24 mouse cellular contexts compared by ENCODE assay signal in the genomic region with DNA sequence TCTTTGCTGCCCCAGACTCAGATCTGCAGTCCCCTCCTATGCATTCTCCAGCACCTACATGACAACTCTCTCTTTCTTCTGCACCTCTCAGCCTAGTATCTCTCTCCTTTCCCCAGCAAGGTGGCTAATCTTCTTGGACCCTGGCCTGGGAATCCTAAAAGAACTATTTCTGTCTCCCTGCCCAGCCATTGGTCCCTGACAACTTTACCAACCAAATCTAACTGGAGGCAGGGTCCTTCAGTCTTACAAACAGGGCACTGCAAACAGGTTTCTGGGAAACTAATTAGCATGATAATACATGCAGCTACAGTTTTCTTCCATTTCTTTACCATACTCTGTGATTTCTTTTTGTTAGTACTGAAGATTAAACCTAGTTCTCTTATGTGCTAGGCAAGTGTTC.
DNase-seq lines count a peak whose midpoint lies in the region; ATAC-seq and TF ChIP-seq lines count a peak whose summit lies in the region.
"Had no signal": no experiment of that assay in that cellular context is flagged by ENCODE, and none has a peak within 500 bp of the region (broad histone marks: within the 10 kb centered on the region; RNA-seq: fewer than 3 reads in every experiment).

No protein-coding gene starts in this region.

- no peak overlapping the region for H3K4me2 ChIP-seq in heart, postnatal 0 days (ENCODE audit: low read depth, low read length)
- H3K4me2 ChIP-seq: embryonic facial prominence, embryonic 13.5 days; embryonic facial prominence, embryonic 15.5 days; forebrain, embryonic 12.5 days had no signal

- no peaks in the 10 kb centered on the region for H3K4me1 ChIP-seq in heart, postnatal 0 days (ENCODE audit: control insufficient read depth, insufficient read depth)
- H3K4me1 ChIP-seq: embryonic facial prominence, embryonic 13.5 days; embryonic facial prominence, embryonic 15.5 days; forebrain, embryonic 10.5 days; forebrain, embryonic 12.5 days had no signal

- peak; percentile 49; the same call in 1 of the 2 replicates for ATAC-seq in heart, postnatal 0 days (ENCODE audit: insufficient read depth, low read depth)
- ATAC-seq: activated CD4-positive, CD25-positive, alpha-beta regulatory T cell, adult 4 months; forebrain, embryonic 14.5 days; forebrain, embryonic 16.5 days; Patski had no signal

- H3K9me3 ChIP-seq in heart, postnatal 0 days (replicated peaks; ENCODE audit: control insufficient read depth, low read length): no peaks in the 10 kb centered on the region
- H3K9me3 ChIP-seq: embryonic facial prominence, embryonic 13.5 days; embryonic facial prominence, embryonic 15.5 days; forebrain, embryonic 10.5 days; forebrain, embryonic 12.5 days; G1E had no signal

- DNase-seq in heart, postnatal 0 days (ENCODE audit: low spot score): peak; percentile 8
- no peak for DNase-seq in heart, postnatal 4 days
- DNase-seq in ES-CJ7 (ENCODE audit: low read depth, low spot score) (peak; percentile 11), R1 (ENCODE audit: low read depth, low spot score) (peak; percentile 35)
- no peak for DNase-seq in urinary bladder, adult 18-20 months (ENCODE audit: low spot score in 2 of 2)
- no peak for DNase-seq in left cerebral cortex, postnatal 4 days
- DNase-seq: adrenal gland, adult 8-10 months; adrenal gland, postnatal 14 days; adrenal gland, postnatal 36 days; cerebellum, adult 11-12 months; cerebellum, adult 2 months; cerebellum, adult 9-10 months; cerebellum, postnatal 10 days; cerebellum, postnatal 25 days had no signal

- no peaks in the 10 kb centered on the region for H3K36me3 ChIP-seq in heart, postnatal 0 days (replicated peaks; ENCODE audit: control insufficient read depth, insufficient read depth, low read length)
- H3K36me3 ChIP-seq: embryonic facial prominence, embryonic 13.5 days; embryonic facial prominence, embryonic 15.5 days; forebrain, embryonic 10.5 days; forebrain, embryonic 12.5 days; G1E had no signal

- intact Hi-C loops in left cerebral cortex, postnatal 4 days (cut with DNase I): no loop called here

- H3K9ac ChIP-seq in heart, postnatal 0 days (replicated peaks; ENCODE audit: low read depth, low read length): no peak overlapping the region
- H3K9ac ChIP-seq: embryonic facial prominence, embryonic 13.5 days; embryonic facial prominence, embryonic 15.5 days; forebrain, embryonic 12.5 days had no signal

- no peak overlapping the region; the same call in 1 of the 2 replicates for H3K27ac ChIP-seq in heart, postnatal 0 days (ENCODE audit: low read depth)
- H3K27ac ChIP-seq: embryonic facial prominence, embryonic 13.5 days; embryonic facial prominence, embryonic 15.5 days; forebrain, embryonic 10.5 days; forebrain, embryonic 12.5 days had no signal

- no peak for TF ChIP-seq EP300 in heart, postnatal 0 days (IDR thresholded peaks at IDR 0.05; ENCODE audit: low read depth)

- H3K27me3 ChIP-seq in heart, postnatal 0 days (ENCODE audit: control insufficient read depth, insufficient read depth, low read length): no peaks in the 10 kb centered on the region
- H3K27me3 ChIP-seq: embryonic facial prominence, embryonic 13.5 days; embryonic facial prominence, embryonic 15.5 days; forebrain, embryonic 12.5 days; Patski had no signal

- H3K4me3 ChIP-seq in heart, postnatal 0 days (ENCODE audit: low read depth, low read length): no peak overlapping the region
- H3K4me3 ChIP-seq: embryonic facial prominence, embryonic 13.5 days; embryonic facial prominence, embryonic 15.5 days; erythroblast, embryonic 14.5 days; forebrain, embryonic 10.5 days; forebrain, embryonic 12.5 days had no signal

- TF ChIP-seq CTCF in heart, postnatal 0 days (IDR thresholded peaks at IDR 0.05; ENCODE audit: low read depth): no peak

Comparison
In these comparisons a context has a peak if more than half of its experiments do, and no peak if none do; other contexts are left out.
1. DNase-seq: peak in heart, postnatal 0 days (single experiment), ES-CJ7 (single experiment) and R1 (single experiment); none in heart, postnatal 4 days (single experiment), urinary bladder, adult 18-20 months (0 of 2) and left cerebral cortex, postnatal 4 days (single experiment).